Mouse (Mus musculus) heart, postnatal 0 days (tissue): ENCODE results near the gene Itpr1.

Source experiments
- CTCF ChIP-seq: IDR thresholded peaks from 2 replicates; pipeline ENCODE4 v1.5.1; 2016; ENCODE audit warnings: antibody characterized with exemption, control low read depth, low read depth
- EP300 ChIP-seq: IDR thresholded peaks from 2 replicates; pipeline ENCODE4 v1.6.1; 2016; ENCODE audit warnings: antibody characterized with exemption, low read depth

DNA sequence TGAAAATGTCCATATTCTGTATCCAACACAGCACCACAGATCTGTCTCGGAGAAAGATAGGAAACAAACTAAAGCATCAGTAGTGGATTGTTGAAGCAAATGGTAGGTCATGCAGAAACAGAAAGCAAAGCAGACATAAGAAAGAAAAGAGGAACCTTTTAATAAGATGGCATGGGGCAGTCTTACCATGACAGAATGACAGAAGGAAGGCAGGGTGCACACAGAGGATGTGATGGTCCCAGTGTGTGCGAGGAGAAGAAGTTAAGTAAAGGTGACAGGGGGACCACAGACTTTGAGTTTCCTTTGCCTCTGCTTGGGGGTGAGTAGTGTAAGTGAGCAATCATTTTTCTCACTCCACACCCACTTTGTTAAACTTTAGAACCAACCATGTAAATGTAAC lies 33.8 kb upstream of the Itpr1 start:
- TF ChIP-seq CTCF (no peak), EP300 (no peak)
